Mouse (Mus musculus) T-helper 1 cell (primary cell): ENCODE measurements around the gene Gm20662.

Experiments
- in situ Hi-C: fragments of 300-600 bp; cut with MboI, MseI; formaldehyde crosslinking; loops from one replicate; pipeline ENCODE4 v1.15.1; 2025; ENCODE audit warnings: high pct_unique_total_duplicates

Gm20662 gene

DNA sequence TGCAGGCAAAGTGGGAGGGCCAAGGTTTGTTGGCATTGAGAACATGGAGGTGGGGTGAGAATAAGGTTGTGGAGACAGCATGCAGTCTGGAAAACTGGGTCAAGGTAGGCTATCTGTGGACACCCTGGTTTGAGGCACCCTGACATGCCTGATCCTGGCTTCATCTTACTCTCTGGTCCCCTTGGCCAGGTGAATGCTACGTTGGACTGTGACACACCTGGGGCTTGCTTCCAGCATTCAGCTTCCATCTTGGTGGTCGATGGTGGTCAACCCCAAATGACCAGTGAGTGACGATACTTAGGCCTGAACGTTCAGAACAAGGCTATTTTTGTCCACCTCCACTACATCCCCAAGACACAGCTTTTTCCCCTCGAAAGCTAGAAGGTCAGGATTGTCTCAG is at the start of gene Gm20662:
TSS of gene Gm20662 (plus strand) at position 301 of the 400 bp plus-strand sequence.
- in situ Hi-C loops, result no loop called here

DNA sequence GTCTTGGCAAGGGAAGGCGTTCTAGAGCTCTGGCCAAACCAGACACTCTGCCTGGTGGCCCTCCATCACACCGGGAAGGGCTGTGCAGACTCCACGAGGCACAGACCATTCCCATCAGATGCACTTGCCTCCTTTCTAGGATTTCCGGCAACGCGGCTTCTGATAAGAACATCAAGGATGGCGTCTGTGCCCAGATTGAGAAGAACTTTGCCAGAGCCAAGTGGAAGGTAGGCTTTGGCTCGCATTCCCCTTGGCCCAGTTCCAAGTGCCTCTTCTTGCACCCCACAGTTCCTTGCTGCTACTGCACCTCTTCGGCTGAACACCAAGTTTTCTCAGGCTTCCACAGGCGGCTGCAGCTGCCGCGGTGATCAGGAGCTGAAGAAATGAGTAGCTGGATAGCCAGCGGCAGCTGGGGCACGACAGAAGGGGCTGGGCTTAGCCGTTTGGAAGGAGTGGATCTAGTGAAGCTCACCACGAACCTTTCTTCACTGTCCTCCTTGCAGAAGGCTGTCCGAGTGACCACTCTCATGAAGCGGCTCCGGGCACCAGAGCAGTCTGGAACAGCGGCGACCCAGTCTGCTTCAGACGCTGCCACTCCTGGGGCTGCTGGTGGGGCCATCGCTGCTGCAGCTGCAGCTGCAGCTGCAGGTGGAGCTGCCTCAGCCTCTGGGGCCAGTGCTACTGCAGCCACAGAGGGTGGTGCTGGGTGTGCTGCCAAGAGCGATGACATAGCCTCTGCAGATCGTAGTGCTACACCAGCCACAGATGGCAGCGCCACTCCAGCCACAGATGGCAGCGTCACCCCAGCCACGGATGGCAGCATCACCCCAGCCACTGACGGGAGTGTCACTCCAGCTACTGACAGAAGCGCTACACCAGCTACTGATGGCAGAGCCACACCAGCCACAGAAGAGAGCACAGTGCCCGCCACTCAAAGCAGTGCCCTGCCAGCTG is 48.6 kb upstream of the Gm20662 start:
- in situ Hi-C loops, result no loop called here

DNA sequence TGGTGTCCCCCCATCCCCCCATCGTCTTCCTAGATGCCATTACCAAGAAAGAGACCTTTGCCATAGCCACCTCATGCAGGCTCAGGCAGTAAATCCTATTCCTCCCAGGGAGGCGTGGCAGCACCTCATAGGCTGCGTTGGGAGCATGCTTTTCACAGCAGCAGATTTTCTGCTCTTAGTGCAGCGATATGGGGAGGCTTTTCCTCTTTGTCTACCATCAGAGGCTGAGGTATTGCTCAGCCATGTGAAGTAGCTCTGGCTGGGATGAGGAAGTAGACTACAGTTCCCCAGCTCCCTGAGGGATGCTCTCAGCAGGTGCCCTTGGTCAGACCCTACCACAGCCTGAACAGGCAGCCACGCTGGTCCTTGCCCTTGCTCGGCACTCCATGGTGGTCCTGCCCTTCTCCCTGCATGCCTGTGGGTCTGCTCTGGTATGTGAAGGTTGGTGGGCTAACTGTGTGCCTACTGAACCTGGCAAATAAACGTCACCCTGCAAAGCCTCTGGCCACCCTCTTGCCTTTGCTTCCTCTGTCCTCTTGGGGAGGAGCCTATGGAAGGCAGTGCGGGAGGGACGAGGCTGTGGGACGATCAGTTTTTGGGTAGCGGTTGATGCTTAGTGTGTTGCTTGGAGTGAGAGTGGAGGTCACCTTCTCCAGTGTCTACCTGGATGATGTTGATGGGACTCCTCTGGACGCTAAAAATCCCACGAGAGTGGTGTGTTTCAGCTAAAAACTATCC is 46.8 kb upstream of the Gm20662 start:
- in situ Hi-C loops, result no loop called here

DNA sequence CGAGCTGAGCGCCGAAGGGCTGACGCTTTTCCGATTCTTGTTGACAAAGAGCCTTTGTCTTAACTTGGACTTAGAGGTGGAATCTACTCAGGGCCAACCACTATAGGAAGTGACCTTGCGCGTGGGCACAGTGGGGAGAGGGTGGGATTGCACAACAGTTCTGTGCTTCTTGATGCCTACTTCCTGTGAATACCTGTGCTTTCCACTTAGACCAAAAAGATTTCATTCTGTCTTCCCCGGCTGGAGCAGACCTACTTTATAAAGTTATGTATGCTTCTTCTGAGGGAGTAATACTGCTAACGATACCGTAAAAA is 46.3 kb upstream of the Gm20662 start, which contains the start of gene Traip:
TSS of gene Traip (plus strand) at position 215 of the 314 bp plus-strand sequence.
- in situ Hi-C loops, result no loop called here

DNA sequence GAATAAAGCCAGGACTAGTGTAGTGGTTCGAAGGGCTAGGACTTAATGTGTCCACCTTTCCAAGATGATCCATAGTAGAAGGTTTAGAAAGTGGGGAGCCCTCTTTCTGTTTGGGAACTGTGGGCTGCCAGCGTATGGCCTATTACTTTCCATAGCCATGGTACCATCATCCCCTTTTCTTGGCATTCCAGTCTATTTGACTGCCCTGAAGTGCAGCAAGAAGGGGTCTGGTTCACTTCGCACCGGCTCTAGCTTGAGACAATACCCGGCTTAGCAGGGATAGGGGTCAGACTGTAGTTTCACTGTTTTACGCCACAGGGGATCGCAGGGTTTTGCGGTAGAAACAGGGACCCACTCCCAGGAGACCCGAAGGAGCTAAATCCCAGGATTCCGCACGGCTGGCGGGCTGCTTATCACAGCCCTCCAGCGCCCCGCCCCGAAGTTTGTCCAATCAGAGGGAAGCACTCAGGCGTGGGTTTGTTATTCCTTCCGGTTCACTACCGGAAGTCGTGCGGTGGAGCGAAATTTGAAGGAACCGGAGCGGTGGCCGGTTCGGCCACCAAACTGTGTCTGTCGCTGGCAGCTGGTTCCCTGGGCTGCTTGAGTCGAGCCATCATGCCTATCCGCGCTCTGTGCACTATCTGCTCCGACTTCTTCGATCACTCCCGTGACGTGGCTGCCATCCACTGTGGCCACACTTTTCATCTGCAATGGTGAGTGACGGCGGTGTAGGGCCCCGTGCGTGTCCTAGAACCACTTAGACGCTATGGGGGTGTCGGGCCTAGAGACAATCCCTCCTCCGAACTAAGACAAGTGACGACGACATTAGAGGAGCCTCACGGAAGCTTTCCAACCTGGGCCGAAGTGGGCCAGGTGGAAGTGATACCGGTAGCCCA is 45.4 kb upstream of the Gm20662 start:
- in situ Hi-C loops, result no loop called here

DNA sequence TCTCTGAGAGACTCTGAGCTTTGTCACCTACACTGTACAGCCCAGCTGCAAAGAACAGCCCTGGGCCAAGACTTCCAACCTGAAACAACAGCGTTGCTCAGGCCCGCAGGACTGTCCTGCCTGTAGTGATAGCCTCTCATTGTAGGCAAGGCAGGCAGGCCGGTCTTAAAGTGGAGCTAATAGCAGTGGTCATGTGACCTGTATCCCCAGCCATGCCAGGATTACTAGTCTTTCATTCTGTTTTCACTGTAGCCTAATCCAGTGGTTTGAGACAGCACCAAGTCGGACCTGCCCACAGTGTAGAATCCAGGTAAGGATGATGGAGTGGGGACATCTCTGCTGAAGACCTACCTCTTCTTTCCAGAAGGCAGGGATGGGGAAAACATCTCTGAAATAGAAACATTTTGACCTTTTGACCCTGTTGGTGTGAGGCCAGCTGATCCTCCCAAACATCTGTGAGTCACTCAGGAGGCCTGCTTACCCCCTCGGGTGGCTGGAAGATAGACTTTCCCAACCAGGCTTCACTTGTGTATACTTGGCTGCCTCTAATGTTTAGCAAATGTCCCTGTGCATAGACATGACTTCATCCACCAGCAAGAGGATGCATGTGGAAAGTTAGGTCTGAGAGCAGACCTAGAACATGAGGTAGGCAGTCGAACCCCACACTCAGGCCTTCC is 40.4 kb upstream of the Gm20662 start:
- in situ Hi-C loops, result no loop called here

DNA sequence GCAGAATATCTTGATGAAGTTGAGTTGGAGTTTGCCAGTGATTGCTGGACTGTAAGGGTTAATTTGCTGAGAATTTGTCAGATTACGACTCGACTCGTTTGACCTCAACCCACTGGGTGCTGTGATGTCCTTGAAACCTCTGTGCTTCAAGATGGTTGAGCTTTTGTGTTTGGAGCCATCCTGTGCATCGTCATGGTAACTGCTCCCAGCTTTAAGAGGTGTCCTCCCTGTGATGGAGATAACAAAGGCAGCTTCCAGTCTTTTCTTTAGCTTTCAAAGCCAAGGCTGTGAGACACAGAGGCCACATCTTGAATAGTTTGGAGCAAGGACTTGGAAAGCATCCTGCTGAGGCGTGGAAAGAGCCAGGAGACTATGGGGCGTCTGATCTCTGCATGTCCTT is 39.0 kb upstream of the Gm20662 start:
- in situ Hi-C loops, result no loop called here

DNA sequence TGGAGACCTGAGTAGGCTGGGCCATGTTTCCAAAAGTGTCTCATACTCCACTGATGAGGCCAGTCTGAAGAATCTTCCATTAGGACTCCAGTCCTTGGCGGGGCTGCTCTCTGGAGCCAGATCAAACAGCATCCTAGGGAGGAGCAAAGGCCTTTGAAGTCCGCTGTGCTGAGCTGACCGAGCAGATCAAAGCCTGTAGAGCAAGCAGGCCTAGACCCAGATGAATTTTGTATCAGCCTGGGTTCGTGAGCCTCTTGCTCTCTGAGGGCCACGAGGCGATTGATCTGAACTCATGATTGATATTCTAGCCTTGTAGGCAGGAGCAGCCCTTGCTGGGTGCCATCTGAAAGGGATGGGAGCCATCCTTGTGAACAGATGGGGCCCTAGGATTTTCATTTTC is 36.3 kb upstream of the Gm20662 start:
- in situ Hi-C loops, result loop anchor here (5.0 kb wide), 1 partner anchor 107 kb away; no protein-coding TSS in a partner anchor

DNA sequence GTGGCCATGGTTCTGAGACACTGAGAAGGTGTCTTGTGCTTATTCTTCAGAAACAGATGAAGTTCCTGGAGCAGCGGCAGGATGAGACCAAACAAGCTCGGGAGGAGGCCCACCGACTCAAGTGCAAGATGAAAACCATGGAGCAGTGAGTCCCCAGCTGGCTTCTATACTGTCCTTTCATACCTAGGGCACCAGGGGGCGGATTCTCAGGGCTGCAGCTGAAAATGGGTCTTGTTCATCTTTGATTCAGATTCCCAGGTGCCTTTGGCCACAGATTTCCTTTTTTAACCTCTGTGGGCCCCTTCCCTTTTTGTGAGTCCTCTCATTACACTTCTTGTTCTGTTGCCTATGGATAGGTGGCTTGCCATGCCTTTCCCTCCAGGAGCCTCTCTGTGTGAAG is 35.2 kb upstream of the Gm20662 start:
- in situ Hi-C loops, result loop anchor here (5.0 kb wide), 1 partner anchor 106 kb away; no protein-coding TSS in a partner anchor

DNA sequence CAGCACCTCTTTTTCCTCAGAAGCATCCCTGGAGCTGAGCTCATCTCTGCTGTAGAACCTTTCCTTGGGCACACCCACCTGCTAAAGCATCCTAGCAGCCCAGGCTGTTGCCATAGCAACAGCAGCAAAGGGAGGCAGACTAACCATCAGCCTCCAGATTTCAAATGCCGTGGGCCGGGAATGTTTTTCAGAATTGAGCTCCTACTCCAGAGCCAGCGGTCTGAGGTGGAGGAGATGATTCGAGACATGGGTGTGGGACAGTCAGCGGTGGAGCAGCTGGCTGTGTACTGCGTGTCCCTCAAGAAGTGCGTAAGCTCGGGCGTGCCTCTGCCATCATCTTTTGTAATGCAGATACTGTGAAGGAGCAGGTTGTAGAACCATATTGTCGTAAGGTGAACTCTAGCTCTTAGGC is 34.8 kb upstream of the Gm20662 start:
- in situ Hi-C loops, result loop anchor here (5.0 kb wide), 1 partner anchor 106 kb away; no protein-coding TSS in a partner anchor

DNA sequence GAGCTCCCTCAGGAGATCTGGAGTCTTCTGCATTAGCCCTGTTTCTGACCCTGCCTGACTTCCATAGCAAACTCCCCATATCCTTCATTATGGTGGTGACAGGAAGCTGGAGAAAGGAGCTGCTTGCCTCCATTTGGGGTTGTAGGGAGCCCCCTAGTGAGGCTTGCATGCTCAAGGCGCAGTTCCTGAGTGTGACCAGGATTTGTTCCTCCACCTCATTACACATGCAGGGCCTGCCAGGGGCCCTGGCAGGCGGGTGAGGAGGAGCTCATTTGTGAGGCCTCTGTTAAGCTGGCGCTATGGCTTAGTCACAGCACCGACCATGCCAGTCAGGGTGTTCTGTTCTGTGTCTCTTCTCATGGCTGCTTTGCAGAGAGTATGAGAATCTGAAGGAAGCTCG is 34.3 kb upstream of the Gm20662 start:
- in situ Hi-C loops, result loop anchor here (5.0 kb wide), 1 partner anchor 105 kb away; no protein-coding TSS in a partner anchor

DNA sequence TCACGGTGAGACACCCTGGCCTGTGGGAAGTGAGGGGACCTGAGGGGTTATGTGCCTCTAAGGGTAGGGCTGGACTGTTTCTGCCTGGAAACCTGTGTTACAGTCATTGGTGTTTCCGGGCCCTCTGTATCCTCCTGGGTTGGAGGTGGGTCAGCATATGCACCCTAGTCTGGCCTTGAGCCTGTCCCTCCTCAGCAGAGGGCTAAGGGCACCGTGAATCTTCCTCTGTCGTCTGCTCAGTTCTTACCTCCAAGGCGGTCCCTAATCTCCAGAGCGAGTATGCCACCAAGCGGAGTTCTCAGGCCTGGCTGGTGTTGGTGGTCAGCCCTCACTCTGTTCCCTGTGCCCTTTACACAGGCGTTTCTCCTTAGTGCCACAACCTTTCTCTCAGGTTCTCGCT is 33.2 kb upstream of the Gm20662 start:
- in situ Hi-C loops, result loop anchor here (5.0 kb wide), 1 partner anchor 104 kb away; no protein-coding TSS in a partner anchor

DNA sequence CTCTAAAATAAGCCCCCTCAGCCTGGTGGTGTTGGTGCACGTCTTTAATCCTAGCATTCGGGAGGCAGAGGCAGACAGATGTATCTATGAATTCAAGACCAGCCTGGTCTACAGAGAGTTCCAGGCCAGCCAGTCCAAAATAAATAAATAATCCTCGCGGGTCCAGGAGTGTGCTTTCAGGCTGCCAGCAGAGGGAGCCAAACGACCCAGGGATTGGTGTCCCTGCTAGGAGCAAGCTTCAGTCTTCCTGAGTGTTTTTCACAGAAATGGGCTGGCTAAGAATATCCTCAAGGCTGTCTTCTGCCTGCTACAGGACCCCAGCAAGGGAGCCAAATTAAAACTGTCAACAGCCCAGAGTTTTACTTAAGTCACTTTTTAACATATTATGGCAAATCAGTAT is 32.4 kb upstream of the Gm20662 start:
- in situ Hi-C loops, result loop anchor here (5.0 kb wide), 1 partner anchor 104 kb away; no protein-coding TSS in a partner anchor

DNA sequence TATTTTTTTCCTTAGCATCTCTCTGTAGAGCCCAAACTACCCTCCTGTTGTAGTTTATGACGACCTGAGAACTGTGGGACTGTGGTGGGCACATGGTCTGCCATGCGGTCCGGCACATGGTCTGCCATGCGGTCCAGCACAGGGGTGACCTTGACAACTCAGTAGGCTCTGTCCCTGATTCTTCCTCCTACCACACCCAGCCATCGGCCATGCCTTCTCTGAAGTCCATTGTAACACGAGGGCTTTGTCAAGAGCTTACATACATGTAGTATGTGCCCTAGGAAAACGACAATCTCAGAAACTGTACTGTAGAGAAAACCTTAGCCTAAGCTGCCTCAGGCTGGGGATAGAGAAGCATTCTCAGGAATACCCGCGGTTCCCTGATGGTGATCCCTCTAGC is 31.5 kb upstream of the Gm20662 start:
- in situ Hi-C loops, result loop anchor here (5.0 kb wide), 1 partner anchor 103 kb away; no protein-coding TSS in a partner anchor

DNA sequence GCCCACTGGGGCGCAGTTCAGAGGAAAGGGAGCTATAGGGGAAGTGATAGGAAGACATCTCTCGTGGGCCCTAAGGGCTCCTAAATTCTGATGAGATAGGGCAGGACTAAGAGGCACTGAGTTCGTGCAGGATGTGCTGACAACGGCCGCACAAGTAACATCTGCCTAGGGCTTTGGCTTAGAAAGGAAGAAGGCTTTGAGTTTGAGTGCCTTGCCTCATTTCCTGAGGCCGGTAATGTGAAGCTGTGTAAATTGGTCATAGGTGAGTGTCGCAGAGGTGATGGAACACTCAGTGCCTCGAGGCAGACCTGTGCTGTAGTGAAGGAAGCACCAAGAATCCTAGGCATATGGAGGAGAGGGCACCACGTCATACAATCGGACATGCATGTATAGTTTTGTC is 29.5 kb upstream of the Gm20662 start:
- in situ Hi-C loops, result no loop called here

DNA sequence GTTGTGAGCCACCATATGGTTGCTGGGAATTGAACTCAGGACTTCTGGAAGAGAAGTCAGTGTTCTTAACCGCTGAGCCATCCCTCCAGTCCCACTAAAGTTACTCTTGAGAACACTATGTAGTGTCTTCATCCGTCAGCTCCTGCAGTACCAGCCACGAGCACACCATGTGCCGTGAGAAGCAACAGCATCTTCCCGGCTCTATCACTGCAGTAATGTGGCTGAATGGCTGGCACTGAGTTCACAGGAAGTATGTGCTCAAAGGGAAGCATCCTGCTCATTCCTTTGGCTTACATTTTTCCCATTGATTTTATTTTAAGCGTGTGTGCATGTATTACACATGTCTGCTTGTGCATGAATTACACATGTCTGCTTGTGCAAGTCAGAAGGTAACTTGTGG is 28.7 kb upstream of the Gm20662 start:
- in situ Hi-C loops, result no loop called here

DNA sequence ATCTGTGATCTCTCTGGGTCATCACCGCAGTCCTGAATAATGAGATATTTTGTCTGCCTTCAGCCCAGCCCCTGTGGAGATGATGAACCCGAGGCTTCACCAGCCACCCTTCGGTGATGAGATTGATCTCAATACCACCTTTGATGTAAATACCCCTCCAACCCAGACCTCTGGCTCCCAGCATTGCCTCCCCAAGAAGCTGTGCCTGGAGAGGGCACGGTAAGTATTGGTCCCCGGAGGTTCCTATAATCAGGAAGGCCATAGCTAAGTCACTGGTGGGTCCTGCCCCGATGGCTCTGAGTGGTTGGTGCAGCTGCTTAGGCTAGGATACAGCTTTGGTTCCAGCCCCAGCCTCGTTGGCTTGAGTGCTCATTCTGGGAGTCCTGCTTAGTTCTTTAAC is 27.6 kb upstream of the Gm20662 start:
- in situ Hi-C loops, result no loop called here

DNA sequence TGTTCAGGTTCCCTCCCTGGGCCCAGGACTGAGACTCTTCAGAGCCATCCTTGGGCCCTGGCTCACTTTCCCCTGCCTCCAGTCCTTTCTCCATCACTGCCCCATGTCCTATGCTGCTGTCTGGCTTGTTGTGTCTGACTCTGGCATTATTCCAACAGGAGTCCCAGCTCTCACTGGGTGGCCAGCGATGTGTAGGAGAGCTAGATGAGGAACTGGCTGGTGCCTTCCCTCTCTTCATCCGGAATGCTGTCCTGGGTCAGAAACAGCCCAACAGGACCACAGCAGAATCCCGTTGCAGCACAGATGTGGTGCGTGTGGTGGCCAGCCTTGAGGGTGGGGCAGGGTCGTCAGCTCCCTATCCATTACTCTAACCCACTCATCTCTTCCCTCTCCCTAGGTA is 25.8 kb upstream of the Gm20662 start:
- in situ Hi-C loops, result no loop called here

DNA sequence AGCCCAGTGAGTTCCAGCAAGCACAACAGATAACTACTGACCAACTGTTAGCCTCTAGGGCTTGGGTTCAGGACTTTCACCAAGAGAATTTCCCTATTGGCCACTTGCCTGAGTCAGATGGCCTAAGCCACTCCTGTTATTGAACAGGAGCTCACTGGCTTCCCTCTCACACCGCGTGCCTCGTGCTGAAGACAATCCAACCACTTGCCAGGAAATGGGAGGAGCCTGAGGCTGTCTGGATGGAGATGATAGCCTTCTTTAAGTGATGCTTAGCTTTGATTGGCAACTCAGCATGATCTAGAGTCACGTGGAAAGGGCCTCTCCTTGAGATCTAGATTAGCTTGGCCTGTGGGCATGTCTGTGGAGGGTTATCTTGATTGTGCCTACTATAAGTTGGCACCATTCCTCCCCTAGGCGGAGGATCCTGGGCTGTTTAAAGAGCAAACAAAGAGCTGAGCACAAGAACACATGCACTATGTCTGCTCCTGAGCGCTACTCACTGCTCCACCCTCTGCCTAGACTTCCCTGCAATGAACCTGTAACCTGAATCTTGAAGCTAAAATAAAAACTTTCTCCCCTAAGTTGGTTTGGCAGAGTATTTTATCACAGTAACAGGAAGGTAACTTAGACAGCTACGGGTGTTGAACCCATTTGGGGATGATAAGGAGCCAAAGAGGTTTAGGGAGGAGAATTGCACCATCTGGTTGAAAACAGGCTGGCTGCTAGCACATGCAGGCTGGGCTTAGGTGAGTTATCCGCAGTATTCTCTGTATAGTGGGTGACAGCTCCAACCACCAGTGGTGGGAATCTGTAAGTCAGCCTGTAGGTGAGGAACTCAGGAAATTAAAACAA is 24.2 kb upstream of the Gm20662 start:
- in situ Hi-C loops, result no loop called here
